Mouse (Mus musculus) limb, embryonic 11.5 days (tissue): ENCODE measurements around the gene Tiam2. TPM values are rescaled to one million over a fixed set of nuclear protein-coding genes. Genes with fewer than 3 reads are reported as not detected.

Experiments used
- ATAC-seq: fragments of 200-750 bp; cut with Nextera tagmentation; 2 replicates; pipeline ENCODE4 v1.8.0; 2017; ENCODE audit warnings: low read depth; ENCODE audit not compliant: insufficient number of reproducible peaks, low FRiP score, low TSS enrichment
- DNase-seq: peaks from one replicate; pipeline ENCODE4 v3.0.0-alpha.2; 2015; ENCODE audit warnings: low spot score
- H3K27ac ChIP-seq: fragments of 300-500 bp; sonication (generic); replicated peaks from 2 replicates; pipeline ENCODE4 v1.5.1; 2014; ENCODE audit warnings: low read depth, mild to moderate bottlenecking, low read length
- H3K27me3 ChIP-seq: fragments of 300-500 bp; sonication (generic); 2 replicates; pipeline ENCODE4 v1.6.1; 2014; ENCODE audit warnings: mild to moderate bottlenecking, low read length, mixed read lengths; ENCODE audit not compliant: control insufficient read depth, insufficient read depth
- H3K36me3 ChIP-seq: fragments of 300-500 bp; sonication (generic); 2 replicates; pipeline ENCODE4 v1.6.1; 2014; ENCODE audit warnings: mild to moderate bottlenecking, low read length, moderate library complexity, mixed read lengths; ENCODE audit not compliant: control insufficient read depth, insufficient read depth
- H3K4me1 ChIP-seq: fragments of 300-500 bp; sonication (generic); 2 replicates; pipeline ENCODE4 v1.6.1; 2014; ENCODE audit warnings: low read length, mixed read lengths; ENCODE audit not compliant: control insufficient read depth, insufficient read depth
- H3K4me2 ChIP-seq: fragments of 300-500 bp; sonication (generic); 2 replicates; pipeline ENCODE4 v1.6.1; 2014; ENCODE audit warnings: low read depth, mild to moderate bottlenecking, moderate library complexity; ENCODE audit not compliant: severe bottlenecking
- H3K4me3 ChIP-seq: fragments of 300-500 bp; sonication (generic); 2 replicates; pipeline ENCODE4 v1.5.1; 2014; ENCODE audit warnings: low read depth, low read length
- H3K9ac ChIP-seq: fragments of 300-500 bp; sonication (generic); 2 replicates; pipeline ENCODE4 v1.6.1; 2014; ENCODE audit warnings: mild to moderate bottlenecking, low read length
- H3K9me3 ChIP-seq: fragments of 300-500 bp; sonication (generic); 2 replicates; pipeline ENCODE4 v1.6.1; 2016; ENCODE audit warnings: low read length; ENCODE audit not compliant: control insufficient read depth
- WGBS: fragments of 180-500 bp; shearing (Covaris S2); extraction: QIAGEN DNeasy Blood & Tissue Kit; methylation state at CpG from one replicate; pipeline ENCODE4 v1.1.7; 2014; 5-methylcytosine and 5-hydroxymethylcytosine counted together
- polyA plus RNA-seq: library from polyadenylated mRNA; unstranded; fragments of >200 nt; fragmentation: Nextera tagmentation; extraction: Ambion mirVana; gene quantifications from 2 replicates; pipeline ENCODE4 v1.2.1, GENCODE M21; 2014

Gene Tiam2
- polyA plus RNA-seq, 1 experiment from 2014 or later = 8.4 TPM

- Histone ChIP-seq H3K9me3 (no peaks in the 10 kb centered on the region), H3K27me3 (no peaks in the 10 kb centered on the region), H3K9ac (no peak overlapping the region), H3K36me3 (no peaks in the 10 kb centered on the region), H3K4me2 (no peak overlapping the region), H3K27ac (0 out of 2 replicates have a peak overlapping the region, but pooled peaks have one; percentile 58), H3K4me1 (peaks cover 6% of the 10 kb centered on the region; the same call in 1 of the 2 replicates), H3K4me3 (no peak overlapping the region)
- WGBS = 62% methylated on average over 7 of the region's 7 CpGs
- peak; percentile 70; the same call in 1 of the 2 replicates for ATAC-seq
- DNase-seq = peak; percentile 45
Measured at GRCm38 (mm10) chr17:3331721-3332461, 5.5 kb downstream of the Tiam2 start.

GRCm38 (mm10) chr17:3336161-3336739, 9.9 kb downstream of the Tiam2 start:
- H3K27ac ChIP-seq = no peak overlapping the region
- H3K4me3 ChIP-seq = no peak overlapping the region
- no peak overlapping the region for H3K4me2 ChIP-seq
- H3K27me3 ChIP-seq = no peaks in the 10 kb centered on the region
- no peaks in the 10 kb centered on the region for H3K9me3 ChIP-seq
- ATAC-seq = no peak
- H3K36me3 ChIP-seq = no peaks in the 10 kb centered on the region
- DNase-seq = no peak
- H3K9ac ChIP-seq = no peak overlapping the region
- H3K4me1 ChIP-seq = peaks cover 21% of the 10 kb centered on the region
- 83% methylated on average over 7 of the region's 7 CpGs for WGBS

- no peak overlapping the region for H3K4me2 ChIP-seq
- no peaks in the 10 kb centered on the region for H3K9me3 ChIP-seq
- H3K4me3 ChIP-seq = no peak overlapping the region
- H3K27ac ChIP-seq = no peak overlapping the region
- DNase-seq (no peak), ATAC-seq (no peak)
- WGBS = 88% methylated on average over 7 of the region's 7 CpGs
- H3K27me3 ChIP-seq = no peaks in the 10 kb centered on the region
- H3K9ac ChIP-seq = no peak overlapping the region
- H3K4me1 ChIP-seq = peaks cover 17% of the 10 kb centered on the region
- H3K36me3 ChIP-seq = no peaks in the 10 kb centered on the region
Measured at GRCm38 (mm10) chr17:3336887-3337524, 10.6 kb downstream of the Tiam2 start.

GRCm38 (mm10) chr17:3337525-3337888, 11.1 kb downstream of the Tiam2 start:
- no peak overlapping the region for H3K4me3 ChIP-seq
- H3K4me1 ChIP-seq = peaks cover 17% of the 10 kb centered on the region
- H3K4me2 ChIP-seq = no peak overlapping the region
- no peaks in the 10 kb centered on the region for H3K9me3 ChIP-seq
- no peak for DNase-seq
- 54% methylated on average over 4 of the region's 4 CpGs for WGBS
- no peak for ATAC-seq
- H3K36me3 ChIP-seq = no peaks in the 10 kb centered on the region
- no peak overlapping the region for H3K27ac ChIP-seq
- no peaks in the 10 kb centered on the region for H3K27me3 ChIP-seq
- H3K9ac ChIP-seq = no peak overlapping the region

- Histone ChIP-seq H3K9me3 (no peaks in the 10 kb centered on the region), H3K36me3 (no peaks in the 10 kb centered on the region), H3K27me3 (no peaks in the 10 kb centered on the region), H3K4me1 (peaks cover 17% of the 10 kb centered on the region), H3K27ac (no peak overlapping the region), H3K4me2 (no peak overlapping the region), H3K9ac (no peak overlapping the region), H3K4me3 (no peak overlapping the region)
- peak; percentile 38 for DNase-seq
- 41% methylated on average over 7 of the region's 7 CpGs for WGBS
- ATAC-seq = no peak
Measured at GRCm38 (mm10) chr17:3338821-3339220, 12.4 kb downstream of the Tiam2 start.

- no peak overlapping the region for H3K4me2 ChIP-seq
- no peak overlapping the region for H3K9ac ChIP-seq
- 65% methylated on average over 7 of the region's 7 CpGs for WGBS
- H3K36me3 ChIP-seq = no peaks in the 10 kb centered on the region
- peaks cover 15% of the 10 kb centered on the region for H3K4me1 ChIP-seq
- H3K27ac ChIP-seq = no peak overlapping the region
- H3K4me3 ChIP-seq = no peak overlapping the region
- H3K9me3 ChIP-seq = no peaks in the 10 kb centered on the region
- DNase-seq (peak; percentile 28), ATAC-seq (no peak)
- H3K27me3 ChIP-seq = no peaks in the 10 kb centered on the region
Measured at GRCm38 (mm10) chr17:3344872-3345271, 18.5 kb downstream of the Tiam2 start.

- WGBS = 32% methylated on average over 12 of the region's 12 CpGs
- H3K36me3 ChIP-seq = no peaks in the 10 kb centered on the region
- H3K4me3 ChIP-seq = no peak overlapping the region
- H3K27me3 ChIP-seq = no peaks in the 10 kb centered on the region
- DNase-seq = peak; percentile 46
- no peak overlapping the region for H3K9ac ChIP-seq
- no peak overlapping the region for H3K4me2 ChIP-seq
- no peak overlapping the region for H3K27ac ChIP-seq
- H3K9me3 ChIP-seq = no peaks in the 10 kb centered on the region
- H3K4me1 ChIP-seq = peaks cover 15% of the 10 kb centered on the region
- 0 out of 2 replicates have a peak, but pooled peaks have one; percentile 44 for ATAC-seq
Measured at GRCm38 (mm10) chr17:3345276-3345885, 19.0 kb downstream of the Tiam2 start.

- no peak overlapping the region for H3K4me2 ChIP-seq
- H3K4me1 ChIP-seq = peaks cover 18% of the 10 kb centered on the region
- no peak for ATAC-seq
- no peak for DNase-seq
- no peak overlapping the region for H3K27ac ChIP-seq
- H3K36me3 ChIP-seq = no peaks in the 10 kb centered on the region
- H3K27me3 ChIP-seq = no peaks in the 10 kb centered on the region
- H3K9me3 ChIP-seq = no peaks in the 10 kb centered on the region
- H3K4me3 ChIP-seq = no peak overlapping the region
- 85% methylated on average over 2 of the region's 2 CpGs for WGBS
- no peak overlapping the region for H3K9ac ChIP-seq
Measured at GRCm38 (mm10) chr17:3347800-3348199, 21.4 kb downstream of the Tiam2 start.
